Mouse (Mus musculus) heart, embryonic 12.5 days (tissue): ENCODE results near the gene Cfap126. TPM values are rescaled to one million over a fixed set of nuclear protein-coding genes. Genes with fewer than 3 reads are reported as not detected.
"Not testable (repeated sequence)": the region's sequence is repeated elsewhere in the genome, so short reads cannot be mapped to it uniquely, and the experiment has no call there.

Experiments
- ATAC-seq: fragments of 200-750 bp; cut with Nextera tagmentation; 2 replicates; pipeline ENCODE4 v1.8.0; 2017; ENCODE audit warnings: moderate TSS enrichment, moderate library complexity; ENCODE audit not compliant: insufficient number of reproducible peaks, low FRiP score
- H3K27ac ChIP-seq: fragments of 300-500 bp; sonication (generic); 2 replicates; pipeline ENCODE4 v1.5.1; 2016; ENCODE audit warnings: mild to moderate bottlenecking, moderate library complexity; ENCODE audit not compliant: poor library complexity, severe bottlenecking
- H3K27me3 ChIP-seq: fragments of 300-500 bp; sonication (generic); replicated peaks from 2 replicates; pipeline ENCODE4 v1.6.1; 2016; ENCODE audit warnings: mild to moderate bottlenecking, moderate library complexity
- H3K36me3 ChIP-seq: fragments of 300-500 bp; sonication (generic); 2 replicates; pipeline ENCODE4 v1.6.1; 2016; ENCODE audit warnings: mild to moderate bottlenecking, moderate library complexity
- H3K4me1 ChIP-seq: fragments of 300-500 bp; sonication (generic); replicated peaks from 2 replicates; pipeline ENCODE4 v1.6.1; 2016; ENCODE audit warnings: mild to moderate bottlenecking
- H3K4me2 ChIP-seq: fragments of 300-500 bp; sonication (generic); 2 replicates; pipeline ENCODE4 v1.6.1; 2016; ENCODE audit warnings: mild to moderate bottlenecking, moderate library complexity
- H3K4me3 ChIP-seq: fragments of 300-500 bp; sonication (generic); 2 replicates; pipeline ENCODE4 v1.5.1; 2016; ENCODE audit warnings: mild to moderate bottlenecking
- H3K9ac ChIP-seq: fragments of 300-500 bp; sonication (generic); 2 replicates; pipeline ENCODE4 v1.6.1; 2016; ENCODE audit warnings: mild to moderate bottlenecking, moderate library complexity
- H3K9me3 ChIP-seq: fragments of 300-500 bp; sonication (generic); replicated peaks from 2 replicates; pipeline ENCODE4 v1.6.1; 2016; ENCODE audit warnings: mild to moderate bottlenecking, moderate library complexity
- WGBS: fragments of 180-500 bp; shearing (Covaris S2); methylation state at CpG from one replicate; pipeline ENCODE4 v1.1.7; 2016; 5-methylcytosine and 5-hydroxymethylcytosine counted together
- polyA plus RNA-seq: library from polyadenylated mRNA; unstranded; fragments of >200 nt; fragmentation: Nextera tagmentation; extraction: Ambion mirVana; gene quantifications from 2 replicates; pipeline ENCODE4 v1.2.1, GENCODE M21; 2016

Cfap126 gene
- polyA plus RNA-seq, 1 experiment from 2014 or later, result 3.5 TPM

DNA sequence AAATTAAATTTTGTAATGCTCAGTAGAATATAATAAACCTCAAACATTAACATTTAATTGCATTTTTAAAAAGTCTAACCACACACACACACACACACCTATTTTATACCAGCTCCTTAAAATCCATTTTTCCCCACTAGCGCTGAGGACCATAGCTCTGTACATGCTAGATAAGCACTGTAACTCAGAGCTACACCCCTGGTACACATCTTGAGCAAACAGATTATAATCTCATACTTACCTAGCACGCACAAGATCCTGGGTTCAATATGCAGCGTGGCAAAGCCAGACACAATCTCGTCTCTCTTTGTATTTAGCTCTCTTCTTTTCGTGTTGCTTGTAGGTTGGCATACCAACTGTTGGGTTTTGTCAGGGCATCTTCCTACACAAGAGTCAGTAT, 10.7 kb downstream of the Cfap126 start:
- WGBS, result 82% methylated on average over 5 of the region's 5 CpGs
- no peak overlapping the region for H3K27ac ChIP-seq
- no peak for ATAC-seq
- H3K9ac ChIP-seq, result no peak overlapping the region
- no peak overlapping the region for H3K4me3 ChIP-seq
- H3K4me2 ChIP-seq, result no peak overlapping the region
- peaks cover 18% of the 10 kb centered on the region for H3K4me1 ChIP-seq
- no peaks in the 10 kb centered on the region for H3K27me3 ChIP-seq
- peaks cover 22% of the 10 kb centered on the region for H3K36me3 ChIP-seq
- H3K9me3 ChIP-seq, result no peaks in the 10 kb centered on the region

DNA sequence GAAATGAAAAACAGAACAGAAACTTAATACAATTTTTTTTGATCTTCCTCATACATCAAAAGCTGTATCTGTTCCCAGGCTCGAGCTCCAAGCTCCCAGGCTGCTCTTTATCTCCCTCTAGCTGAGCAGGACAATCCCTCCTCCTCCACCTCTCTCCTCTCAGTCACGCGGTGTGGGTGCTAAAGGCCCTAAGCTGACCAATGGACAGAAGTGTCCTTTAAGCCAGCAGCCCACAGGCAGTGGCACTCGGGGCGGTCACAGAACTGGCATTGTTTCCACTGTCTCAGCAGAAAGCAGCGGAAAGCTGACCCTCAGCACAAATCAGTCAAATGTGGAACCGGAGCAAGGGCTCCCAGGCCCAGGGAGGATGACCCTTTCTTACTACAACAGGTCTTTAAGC, 15.5 kb downstream of the Cfap126 start:
- H3K9me3 ChIP-seq, result no peaks in the 10 kb centered on the region
- H3K4me2 ChIP-seq, result no peak overlapping the region
- no peak overlapping the region for H3K27ac ChIP-seq
- H3K36me3 ChIP-seq, result peaks cover 54% of the 10 kb centered on the region
- no peak for ATAC-seq
- 0 out of 2 replicates have a peak, but pooled peaks cover 2% of the 10 kb centered on the region for H3K4me1 ChIP-seq
- no peak overlapping the region for H3K9ac ChIP-seq
- 57% methylated on average over 7 of the region's 7 CpGs for WGBS
- H3K27me3 ChIP-seq, result no peaks in the 10 kb centered on the region
- H3K4me3 ChIP-seq, result no peak overlapping the region

GRCm38 (mm10) chr1:171130971-171131370, 17.3 kb downstream of the Cfap126 start:
- H3K4me3 ChIP-seq, result no peak overlapping the region
- 85% methylated on average over 1 of the region's 1 CpGs for WGBS
- 0 out of 2 replicates have a peak, but pooled peaks cover 2% of the 10 kb centered on the region for H3K4me1 ChIP-seq
- H3K4me2 ChIP-seq, result no peak overlapping the region
- no peaks in the 10 kb centered on the region for H3K9me3 ChIP-seq
- H3K36me3 ChIP-seq, result peaks cover 72% of the 10 kb centered on the region
- H3K9ac ChIP-seq, result no peak overlapping the region
- H3K27ac ChIP-seq, result no peak overlapping the region
- H3K27me3 ChIP-seq, result no peaks in the 10 kb centered on the region
- no peak for ATAC-seq

- Histone ChIP-seq H3K27ac (no peak overlapping the region), H3K36me3 (peaks cover 75% of the 10 kb centered on the region), H3K4me2 (no peak overlapping the region), H3K27me3 (no peaks in the 10 kb centered on the region), H3K9ac (no peak overlapping the region), H3K4me1 (0 out of 2 replicates have a peak, but pooled peaks cover 2% of the 10 kb centered on the region), H3K9me3 (no peaks in the 10 kb centered on the region), H3K4me3 (no peak overlapping the region)
- ATAC-seq, result no peak
- 90% methylated on average over 2 of the region's 2 CpGs for WGBS
These were observed 21.9 kb downstream of the Cfap126 start for GRCm38 (mm10) chr1:171135600-171135999.

GRCm38 (mm10) chr1:171137486-171138155, 23.9 kb downstream of the Cfap126 start:
- ATAC-seq, result not testable (repeated sequence)
- 87% methylated on average over 8 of the region's 8 CpGs for WGBS

GRCm38 (mm10) chr1:171142981-171143380, 29.3 kb downstream of the Cfap126 start:
- H3K4me3 ChIP-seq, H3K4me1 ChIP-seq, H3K9ac ChIP-seq, H3K9me3 ChIP-seq, H3K27ac ChIP-seq, H3K4me2 ChIP-seq, H3K27me3 ChIP-seq, ATAC-seq: not testable (repeated sequence)
- 77% methylated on average over 11 of the region's 11 CpGs for WGBS
- H3K36me3 ChIP-seq, result peaks cover 69% of the 10 kb centered on the region

More at GRCm38 (mm10) chr1:171137486-171138155, 23.9 kb downstream of the Cfap126 start:
- H3K9ac ChIP-seq, H3K4me3 ChIP-seq, H3K27ac ChIP-seq, H3K4me1 ChIP-seq, H3K27me3 ChIP-seq, H3K4me2 ChIP-seq, H3K9me3 ChIP-seq: not testable (repeated sequence)
- H3K36me3 ChIP-seq, result peaks cover 76% of the 10 kb centered on the region

DNA sequence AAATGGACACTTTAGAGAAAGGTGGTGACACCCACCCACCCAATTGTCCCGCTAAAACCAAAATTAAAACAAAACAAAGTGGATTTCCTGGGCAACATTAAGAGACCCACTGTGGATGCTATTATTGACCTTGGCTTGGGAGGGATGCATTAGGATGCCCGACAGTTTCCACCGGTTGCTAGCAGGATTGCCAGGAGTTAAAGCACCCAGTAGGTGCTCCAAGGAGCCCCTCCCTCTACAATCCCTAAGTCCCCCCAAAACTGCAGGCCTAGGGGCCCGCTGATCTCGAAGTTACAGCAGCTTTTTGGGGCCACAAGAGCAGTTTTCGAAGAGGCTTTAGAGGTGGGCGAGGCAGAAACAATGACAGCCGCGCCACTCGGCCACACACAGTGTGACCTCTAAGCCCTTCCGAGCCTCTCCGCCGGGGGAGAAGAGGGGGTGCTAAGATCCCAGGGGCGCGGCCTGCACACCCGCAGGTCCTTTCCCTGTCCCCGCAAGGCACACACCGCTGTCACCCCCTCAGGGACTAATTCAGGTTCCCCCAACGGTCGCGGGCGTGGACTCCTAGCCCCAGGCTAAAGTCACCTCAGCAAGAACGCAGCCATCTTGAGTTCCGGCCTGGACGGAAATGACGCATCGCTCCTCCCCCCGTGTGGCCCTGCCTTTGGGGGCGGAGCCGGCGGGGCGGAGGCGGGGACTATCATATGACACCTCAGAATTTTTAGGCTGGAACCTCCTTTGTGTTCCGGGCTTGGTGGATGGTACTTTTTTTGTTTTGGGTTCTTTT, 36.4 kb downstream of the Cfap126 start, which contains the start of the genes Sdhc and Mpz:
Sdhc (minus strand) TSS at position 630 of the 787 bp plus-strand sequence.
Mpz (plus strand) TSS at position 738 of the 787 bp plus-strand sequence.
- Histone ChIP-seq H3K27ac (peak within 1 kb of the TSS; percentile 83), H3K9ac (peak within 1 kb of the TSS; percentile 99), H3K4me3 (peak within 1 kb of the TSS; percentile 86), H3K4me1 (peaks cover 18% of the 10 kb centered on the region), H3K4me2 (peak within 1 kb of the TSS; percentile 82), H3K27me3 (peaks cover 1% of the 10 kb centered on the region; the same call in 1 of the 2 replicates), H3K9me3 (no peaks in the 10 kb centered on the region), H3K36me3 (peaks cover 14% of the 10 kb centered on the region)
- ATAC-seq, result peak; percentile 97
- 1% methylated on average over 34 of the region's 34 CpGs for WGBS

DNA sequence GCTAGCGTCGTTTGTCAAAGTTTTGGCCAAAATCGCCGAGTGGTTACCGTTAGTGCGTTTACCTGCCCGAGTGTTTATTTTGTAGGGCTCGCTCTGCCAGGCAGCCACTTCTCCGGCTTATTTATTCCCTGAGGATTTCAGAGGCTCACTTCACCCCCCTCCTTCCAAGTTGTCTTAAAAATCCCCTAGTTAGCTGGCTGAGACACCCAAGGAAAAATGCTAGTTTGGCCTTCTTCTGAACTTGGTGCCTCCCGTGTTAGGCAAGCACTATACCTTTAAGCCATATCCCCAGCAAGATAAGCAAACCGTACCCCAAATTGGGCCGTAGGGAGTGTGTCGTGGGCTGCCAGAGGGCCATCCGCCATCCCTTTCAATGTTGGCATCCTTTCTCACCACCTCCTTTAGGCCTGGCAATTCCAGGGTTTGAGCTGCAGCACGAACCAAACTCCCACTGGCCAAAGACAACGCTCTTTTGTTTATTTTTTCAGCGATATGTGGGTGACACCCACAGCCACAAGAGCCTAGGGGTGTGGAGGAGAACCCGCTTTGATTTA, 37.2 kb downstream of the Cfap126 start:
- H3K4me2 ChIP-seq, result peak overlapping the region; percentile 82
- WGBS, result 4% methylated on average over 18 of the region's 18 CpGs
- peaks cover 18% of the 10 kb centered on the region for H3K4me1 ChIP-seq
- H3K27ac ChIP-seq, result no peak overlapping the region
- H3K9ac ChIP-seq, result peak overlapping the region; percentile 99
- peaks cover 8% of the 10 kb centered on the region; the same call in 1 of the 2 replicates for H3K36me3 ChIP-seq
- H3K9me3 ChIP-seq, result no peaks in the 10 kb centered on the region
- peak overlapping the region; percentile 86 for H3K4me3 ChIP-seq
- peaks cover 9% of the 10 kb centered on the region for H3K27me3 ChIP-seq
- ATAC-seq, result peak; percentile 49

DNA sequence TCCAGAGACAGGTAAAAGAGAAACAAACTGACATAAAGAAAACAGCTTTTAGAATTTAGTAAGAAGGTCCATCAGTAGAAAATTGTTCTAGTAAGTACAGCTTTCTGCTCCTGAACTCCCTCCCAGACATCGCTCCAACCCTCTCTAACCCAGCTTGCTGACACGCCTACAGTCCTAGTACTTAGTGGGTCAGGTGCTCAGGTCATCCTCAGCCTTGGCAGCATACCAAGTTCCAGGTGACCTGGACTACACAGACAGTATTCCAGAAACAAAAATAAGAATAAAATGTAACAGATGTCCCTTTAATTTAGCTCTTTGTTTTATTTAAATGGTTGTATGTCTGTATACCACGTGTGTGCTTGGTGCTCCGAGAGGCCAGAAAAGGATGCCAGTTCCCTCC, 38.2 kb downstream of the Cfap126 start:
- peaks cover 19% of the 10 kb centered on the region for H3K27me3 ChIP-seq
- H3K4me2 ChIP-seq, result no peak overlapping the region
- ATAC-seq, result no peak
- H3K9me3 ChIP-seq, result no peaks in the 10 kb centered on the region
- WGBS, result 87% methylated on average over 4 of the region's 4 CpGs
- no peak overlapping the region for H3K27ac ChIP-seq
- no peak overlapping the region for H3K4me3 ChIP-seq
- peaks cover 18% of the 10 kb centered on the region for H3K4me1 ChIP-seq
- H3K9ac ChIP-seq, result no peak overlapping the region
- H3K36me3 ChIP-seq, result peaks cover 8% of the 10 kb centered on the region; the same call in 1 of the 2 replicates

GRCm38 (mm10) chr1:171156644-171157043, 42.9 kb downstream of the Cfap126 start:
- Histone ChIP-seq H3K9ac (no peak overlapping the region), H3K9me3 (no peaks in the 10 kb centered on the region), H3K4me1 (peaks cover 15% of the 10 kb centered on the region; the same call in 1 of the 2 replicates), H3K36me3 (no peaks in the 10 kb centered on the region), H3K27ac (no peak overlapping the region), H3K4me2 (no peak overlapping the region), H3K4me3 (no peak overlapping the region), H3K27me3 (peaks cover 51% of the 10 kb centered on the region)
- WGBS, result 71% methylated on average over 3 of the region's 3 CpGs
- ATAC-seq, result no peak

GRCm38 (mm10) chr1:171157965-171158364, 44.2 kb downstream of the Cfap126 start:
- no peaks in the 10 kb centered on the region for H3K9me3 ChIP-seq
- peaks cover 51% of the 10 kb centered on the region for H3K27me3 ChIP-seq
- no peak for ATAC-seq

More at GRCm38 (mm10) chr1:171157965-171158364, 44.2 kb downstream of the Cfap126 start:
- no peak overlapping the region for H3K4me3 ChIP-seq
- H3K36me3 ChIP-seq, result no peaks in the 10 kb centered on the region
- H3K4me2 ChIP-seq, result no peak overlapping the region
- H3K4me1 ChIP-seq, result peaks cover 15% of the 10 kb centered on the region; the same call in 1 of the 2 replicates
- H3K9ac ChIP-seq, result no peak overlapping the region
- H3K27ac ChIP-seq, result no peak overlapping the region
